Mouse (Mus musculus) CH12.LX (cell line): ENCODE data around the gene Paqr5. TPM values are rescaled to one million over a fixed set of nuclear protein-coding genes. Genes with fewer than 3 reads are reported as not detected.

ENCODE experiments used
- DNase-seq: peaks from one replicate; pipeline ENCODE4 v3.0.0-alpha.2; 2013; ENCODE audit errors: extremely low read depth
- H3K27ac ChIP-seq: 2 replicates; pipeline ENCODE4 v1.5.1; 2012; ENCODE audit warnings: low read depth, mild to moderate bottlenecking, control low read depth, moderate library complexity; ENCODE audit not compliant: insufficient read depth
- H3K27me3 ChIP-seq: replicated peaks from 2 replicates; pipeline ENCODE3; 2012; ENCODE audit warnings: inconsistent platforms
- H3K36me3 ChIP-seq, 2 experiments: replicated peaks in 1 of 2; 2 replicates each; pipeline versions ENCODE3 to v1.6.1; 2012; ENCODE audit warnings: inconsistent platforms in 1 of 2, low read length in 1 of 2, mild to moderate bottlenecking in 1 of 2, mixed read lengths in 1 of 2, moderate library complexity in 1 of 2; ENCODE audit not compliant: control insufficient read depth in 1 of 2, insufficient read depth in 1 of 2
- H3K4me1 ChIP-seq, 2 experiments: 2 replicates each; pipeline ENCODE4 v1.6.1; 2012; ENCODE audit warnings: inconsistent platforms in 1 of 2, moderate library complexity in 1 of 2; ENCODE audit not compliant: insufficient read depth in 2 of 2, control insufficient read depth in 1 of 2
- H3K4me2 ChIP-seq: 2 replicates; pipeline ENCODE4 v1.6.1; 2012; ENCODE audit warnings: low read depth, mild to moderate bottlenecking, control low read depth; ENCODE audit not compliant: poor library complexity, insufficient read depth, severe bottlenecking
- H3K4me3 ChIP-seq, 3 experiments: fragments of 150-350 bp in 1 of 3; sonication (generic) in 1 of 3; replicated peaks in 1 of 3; 2 replicates each; pipeline versions ENCODE3 to v1.5.1; 2011 to 2012; ENCODE audit warnings: low read depth in 2 of 3, low read length in 2 of 3, mild to moderate bottlenecking in 2 of 3, moderate library complexity in 2 of 3, control low read depth in 1 of 3, improper control_type of control experiment in 1 of 3, inconsistent platforms in 1 of 3, mixed read lengths in 1 of 3; ENCODE audit not compliant: poor library complexity in 1 of 3
- H3K79me2 ChIP-seq: replicated peaks from 2 replicates; pipeline ENCODE4 v1.6.1; 2012; ENCODE audit warnings: mild to moderate bottlenecking, moderate library complexity; ENCODE audit not compliant: control insufficient read depth, poor library complexity, insufficient read depth, severe bottlenecking; ENCODE audit errors: extremely low read depth
- H3K9ac ChIP-seq: 2 replicates; pipeline ENCODE4 v1.6.1; 2012; ENCODE audit warnings: low read depth, mild to moderate bottlenecking, control low read depth, moderate library complexity; ENCODE audit not compliant: insufficient read depth
- H3K9me3 ChIP-seq: replicated peaks from 2 replicates; pipeline ENCODE3; 2012; ENCODE audit warnings: low read length, inconsistent platforms, mixed read lengths
- BHLHE40 ChIP-seq: IDR thresholded peaks from 2 replicates; pipeline ENCODE4 v1.6.1; 2011; ENCODE audit warnings: mild to moderate bottlenecking, low read depth, low read length, improper control_type of control experiment
- CHD1 ChIP-seq: IDR thresholded peaks from 2 replicates; pipeline ENCODE4 v1.6.1; 2012; ENCODE audit warnings: low read depth, low read length, improper control_type of control experiment, inconsistent platforms
- CHD2 ChIP-seq: IDR thresholded peaks from 2 replicates; pipeline ENCODE4 v1.6.1; 2011; ENCODE audit warnings: low read length, improper control_type of control experiment
- CTCF ChIP-seq, 2 experiments: IDR thresholded peaks in 1 of 2; conservative IDR thresholded peaks in 1 of 2; 2 replicates each; pipeline ENCODE4 v1.5.1; 2011 to 2012; ENCODE audit warnings: low read depth in 2 of 2, low read length in 2 of 2, improper control_type of control experiment in 1 of 2, inconsistent platforms in 1 of 2, mild to moderate bottlenecking in 1 of 2, moderate library complexity in 1 of 2
- E2F4 ChIP-seq: IDR thresholded peaks from 2 replicates; pipeline ENCODE4 v1.6.1; 2011; ENCODE audit warnings: low read depth, low read length, improper control_type of control experiment; ENCODE audit not compliant: insufficient replicate concordance
- ELF1 ChIP-seq: IDR thresholded peaks from 2 replicates; pipeline ENCODE4 v1.6.1; 2014; ENCODE audit warnings: low read depth, mild to moderate bottlenecking, inconsistent platforms, low read length, improper control_type of control experiment
- EP300 ChIP-seq: IDR thresholded peaks from 2 replicates; pipeline ENCODE4 v1.6.1; 2011; ENCODE audit warnings: low read length, improper control_type of control experiment
- ETS1 ChIP-seq: conservative IDR thresholded peaks from 2 replicates; pipeline ENCODE4 v1.6.1; 2012; ENCODE audit warnings: low read depth, mild to moderate bottlenecking, inconsistent platforms, low read length, improper control_type of control experiment, moderate library complexity
- GABPA ChIP-seq: IDR thresholded peaks from 2 replicates; pipeline ENCODE4 v1.6.1; 2012; ENCODE audit warnings: low read depth, low read length, improper control_type of control experiment, inconsistent platforms; ENCODE audit not compliant: insufficient replicate concordance
- HCFC1 ChIP-seq: IDR thresholded peaks from 2 replicates; pipeline ENCODE4 v1.6.1; 2012; ENCODE audit warnings: low read depth, mild to moderate bottlenecking, inconsistent platforms, low read length, improper control_type of control experiment
- IRF4 ChIP-seq: IDR thresholded peaks from 2 replicates; pipeline ENCODE4 v1.6.1; 2014; ENCODE audit warnings: low read depth, mild to moderate bottlenecking, inconsistent platforms, low read length, improper control_type of control experiment
- JUN ChIP-seq: IDR thresholded peaks from 2 replicates; pipeline ENCODE4 v1.6.1; 2011; ENCODE audit warnings: low read depth, mild to moderate bottlenecking, low read length, improper control_type of control experiment, moderate library complexity; ENCODE audit not compliant: insufficient read depth
- JUND ChIP-seq: conservative IDR thresholded peaks from 2 replicates; pipeline ENCODE4 v1.6.1; 2011; ENCODE audit warnings: low read depth, low read length, improper control_type of control experiment
- KAT2A ChIP-seq: IDR thresholded peaks from 2 replicates; pipeline ENCODE4 v1.6.1; 2012; ENCODE audit warnings: low read length, improper control_type of control experiment, inconsistent platforms; ENCODE audit not compliant: insufficient replicate concordance
- MAFK ChIP-seq: IDR thresholded peaks from 2 replicates; pipeline ENCODE4 v1.6.1; 2011; ENCODE audit warnings: low read length, improper control_type of control experiment; ENCODE audit not compliant: insufficient replicate concordance
- MAX ChIP-seq: IDR thresholded peaks from 2 replicates; pipeline ENCODE4 v1.6.1; 2011; ENCODE audit warnings: low read length, improper control_type of control experiment
- MAZ ChIP-seq: IDR thresholded peaks from 2 replicates; pipeline ENCODE4 v1.6.1; 2012; ENCODE audit warnings: low read depth, mild to moderate bottlenecking, inconsistent platforms, low read length, improper control_type of control experiment, moderate library complexity
- MEF2A ChIP-seq: IDR thresholded peaks from 2 replicates; pipeline ENCODE4 v1.6.1; 2014; ENCODE audit warnings: low read depth, mild to moderate bottlenecking, inconsistent platforms, low read length, improper control_type of control experiment, borderline replicate concordance
- MXI1 ChIP-seq: IDR thresholded peaks from 2 replicates; pipeline ENCODE4 v1.6.1; 2011; ENCODE audit warnings: mild to moderate bottlenecking, low read depth, low read length, improper control_type of control experiment
- MYC ChIP-seq: IDR thresholded peaks from 2 replicates; pipeline ENCODE4 v1.6.1; 2011; ENCODE audit warnings: low read depth, mild to moderate bottlenecking, improper control_type of control experiment, low read length
- NELFE ChIP-seq: IDR thresholded peaks from 2 replicates; pipeline ENCODE4 v1.6.1; 2011; ENCODE audit warnings: low read depth, low read length, improper control_type of control experiment
- NRF1 ChIP-seq: IDR thresholded peaks from 2 replicates; pipeline ENCODE4 v1.6.1; 2014; ENCODE audit warnings: low read depth, mild to moderate bottlenecking, inconsistent platforms, low read length, improper control_type of control experiment, moderate library complexity
- PAX5 ChIP-seq: IDR thresholded peaks from 2 replicates; pipeline ENCODE4 v1.6.1; 2012; ENCODE audit warnings: low read length, inconsistent platforms, mixed read lengths
- POLR2A ChIP-seq: IDR thresholded peaks from 2 replicates; pipeline ENCODE4 v1.6.1; 2011; ENCODE audit warnings: low read depth, mild to moderate bottlenecking, improper control_type of control experiment, low read length
- POLR2AphosphoS2 ChIP-seq: IDR thresholded peaks from 2 replicates; pipeline ENCODE4 v1.6.1; 2011; ENCODE audit warnings: low read depth, low read length, improper control_type of control experiment
- RAD21 ChIP-seq: IDR thresholded peaks from 2 replicates; pipeline ENCODE4 v1.6.1; 2011; ENCODE audit warnings: low read depth, mild to moderate bottlenecking, low read length, improper control_type of control experiment, moderate library complexity
- RCOR1 ChIP-seq: conservative IDR thresholded peaks from 2 replicates; pipeline ENCODE4 v1.6.1; 2012; ENCODE audit warnings: low read depth, mild to moderate bottlenecking, inconsistent platforms, low read length, improper control_type of control experiment
- SIN3A ChIP-seq: IDR thresholded peaks from 2 replicates; pipeline ENCODE4 v1.6.1; 2012; ENCODE audit warnings: low read length, improper control_type of control experiment, inconsistent platforms
- SMC3 ChIP-seq: IDR thresholded peaks from 2 replicates; pipeline ENCODE4 v1.6.1; 2011; ENCODE audit warnings: low read depth, low read length, improper control_type of control experiment
- TBP ChIP-seq: conservative IDR thresholded peaks from 2 replicates; pipeline ENCODE4 v1.6.1; 2011; ENCODE audit warnings: low read depth, low read length, improper control_type of control experiment
- TCF12 ChIP-seq: IDR thresholded peaks from 2 replicates; pipeline ENCODE4 v1.6.1; 2014; ENCODE audit warnings: low read depth, mild to moderate bottlenecking, inconsistent platforms, low read length, improper control_type of control experiment
- USF1 ChIP-seq: IDR thresholded peaks from 2 replicates; pipeline ENCODE4 v1.6.1; 2014; ENCODE audit warnings: low read depth, mild to moderate bottlenecking, inconsistent platforms, low read length, improper control_type of control experiment
- USF2 ChIP-seq: conservative IDR thresholded peaks from 2 replicates; pipeline ENCODE4 v1.6.1; 2011; ENCODE audit warnings: low read depth, low read length, improper control_type of control experiment
- ZC3H11A ChIP-seq: IDR thresholded peaks from 2 replicates; pipeline ENCODE4 v1.6.1; 2012; ENCODE audit warnings: low read depth, mild to moderate bottlenecking, inconsistent platforms, low read length, improper control_type of control experiment
- ZKSCAN1 ChIP-seq: IDR thresholded peaks from 2 replicates; pipeline ENCODE4 v1.6.1; 2012; ENCODE audit warnings: low read depth, inconsistent platforms, low read length, improper control_type of control experiment, borderline replicate concordance
- ZMIZ1 ChIP-seq: IDR thresholded peaks from 2 replicates; pipeline ENCODE4 v1.6.1; 2012; ENCODE audit warnings: low read depth, mild to moderate bottlenecking, inconsistent platforms, low read length, improper control_type of control experiment
- ZNF384 ChIP-seq: IDR thresholded peaks from 2 replicates; pipeline ENCODE4 v1.6.1; 2012; ENCODE audit warnings: low read depth, low read length, improper control_type of control experiment, inconsistent platforms
- dilution Hi-C: fragments of 300-500 bp; cut with MboI; formaldehyde crosslinking; loops from 2 replicates; pipeline ENCODE4 v1.14.3; 2020; ENCODE audit warnings: low sequenced_read_pairs; ENCODE audit not compliant: extremely low pct_unique_long_range_greater_than_20kb, extremely low pct_ligation_motif_present
- in situ Hi-C: fragments of 300-500 bp; cut with MboI; formaldehyde crosslinking; loops from 3 replicates; pipeline ENCODE4 v1.14.3; 2019; ENCODE audit warnings: low sequenced_read_pairs, low pct_ligation_motif_present, low pct_unique_long_range_greater_than_20kb, mixed read lengths
- polyA plus RNA-seq: library from polyadenylated mRNA; unstranded; fragments of >175 nt; gene quantifications from 2 replicates; pipeline ENCODE4 v1.2.1, GENCODE M21; 2012; ENCODE audit warnings: low read depth; ENCODE audit not compliant: insufficient read length
- total RNA-seq, 2 experiments: library from RNA; depleted of rRNA; stranded (reverse); fragments of 300-350 nt in 1 of 2; fragments of >200 nt in 1 of 2; gene quantifications; 2 replicates each; pipeline ENCODE4 v1.2.3; 2012 to 2014

The Paqr5 gene
- total and polyA plus RNA-seq, 3 experiments, result 0.38 to 0.43 (median 0.39) TPM

GRCm38 (mm10) chr9:61946623-61947401 lies 79.8 kb downstream of the Paqr5 start, which contains the start of gene Kif23:
Gene Kif23 (minus strand): TSS chr9:61946774.
- peak within 1 kb of the TSS; percentile 66 for H3K9ac ChIP-seq
- no peaks in the 10 kb centered on the region for H3K9me3 ChIP-seq
- H3K4me3 ChIP-seq, result peak within 1 kb of the TSS; percentile 75 to 90 (median 88)
- dilution Hi-C loops, result no loop called here
- H3K4me1 ChIP-seq, result peaks cover 0 to 35% of the 10 kb centered on the region in 2 experiments; a peak in 2 of 4 replicates
- peaks cover 23% of the 10 kb centered on the region for H3K79me2 ChIP-seq
- H3K27ac ChIP-seq, result peak within 1 kb of the TSS; percentile 57; the same call in 1 of the 2 replicates
- no peaks in the 10 kb centered on the region for H3K27me3 ChIP-seq
- in situ Hi-C loops, result loop anchor here (5.0 to 10.0 kb wide), 2 partner anchors 35 to 298 kb away; no protein-coding TSS in a partner anchor
- H3K4me2 ChIP-seq, result peak within 1 kb of the TSS; percentile 96
- DNase-seq, result peak; percentile 97
- peaks cover 6 to 32% of the 10 kb centered on the region in 2 experiments for H3K36me3 ChIP-seq
- TF ChIP-seq USF2 (no peak), MAX (peak; percentile 76; the same call in 1 of the 2 replicates), HCFC1 (peak; percentile 57), SIN3A (peak; percentile 96; the same call in 1 of the 2 replicates), ZKSCAN1 (no peak), POLR2AphosphoS2 (peak; percentile 66; the same call in 1 of the 2 replicates), BHLHE40 (peak; percentile 57), MAZ (0 out of 2 replicates have a peak, but pooled peaks have one; percentile 24), TBP (no peak; the same call in 1 of the 2 replicates), MXI1 (peak; percentile 90), NELFE (peak; percentile 87), CHD1 (no peak), SMC3 (peak; percentile 22; the same call in 1 of the 2 replicates), E2F4 (0 out of 2 replicates have a peak, but pooled peaks have one; percentile 77), GABPA (no peak), RAD21 (peak; percentile 46), JUN (no peak; the same call in 1 of the 2 replicates), RCOR1 (0 out of 2 replicates have a peak, but pooled peaks have one; percentile 26), KAT2A (0 out of 2 replicates have a peak, but pooled peaks have one; percentile 55), MEF2A (peak; percentile 86), JUND (peak; percentile 35; the same call in 1 of the 2 replicates), CHD2 (0 out of 2 replicates have a peak, but pooled peaks have one; percentile 25), IRF4 (peak; percentile 80), MYC (peak; percentile 52), NRF1 (peak; percentile 66), ZNF384 (peak; percentile 66), POLR2A (peak; percentile 97), ZMIZ1 (peak; percentile 90), PAX5 (no peak), MAFK (no peak), ZC3H11A (no peak), CTCF (conservative IDR thresholded peaks at IDR 0.05 in 1 of 2, IDR thresholded peaks at IDR 0.05 in 1 of 2; ENCODE audit: low read depth in 2 of 2, low read length in 2 of 2) (peak in 1 of 2 experiments; percentile 99; a peak in 2 of 4 replicates), USF1 (no peak), EP300 (0 out of 2 replicates have a peak, but pooled peaks have one; percentile 50), ELF1 (peak; percentile 80), TCF12 (peak; percentile 84), ETS1 (peak; percentile 72)
